Mouse (Mus musculus) liver, postnatal 0 days (tissue): ENCODE data around the gene Cbarp. TPM values are rescaled to one million over a fixed set of nuclear protein-coding genes. Genes with fewer than 3 reads are reported as not detected.

Source experiments
- ATAC-seq: fragments of 200-750 bp; cut with Nextera tagmentation; 2 replicates; pipeline ENCODE4 v1.8.0; 2017; ENCODE audit warnings: mild to moderate bottlenecking, moderate library complexity
- DNase-seq: peaks from one replicate; pipeline ENCODE4 v3.0.0-alpha.2; 2016
- H3K27ac ChIP-seq: fragments of 300-500 bp; sonication (generic); 2 replicates; pipeline ENCODE4 v1.5.1; 2014; ENCODE audit warnings: antibody characterized with exemption, moderate library complexity, mild to moderate bottlenecking, low read depth
- H3K27me3 ChIP-seq: fragments of 300-500 bp; sonication (generic); 2 replicates; pipeline ENCODE4 v1.6.1; 2014; ENCODE audit warnings: low read length, control low read depth, mixed read lengths; ENCODE audit not compliant: insufficient read depth
- H3K36me3 ChIP-seq: fragments of 300-500 bp; sonication (generic); replicated peaks from 2 replicates; pipeline ENCODE4 v1.6.1; 2014; ENCODE audit warnings: mild to moderate bottlenecking, control low read depth, low read length, moderate library complexity, mixed read lengths; ENCODE audit not compliant: insufficient read depth
- H3K4me1 ChIP-seq: fragments of 300-500 bp; sonication (generic); 2 replicates; pipeline ENCODE4 v1.6.1; 2014; ENCODE audit warnings: antibody characterized with exemption, mild to moderate bottlenecking, control low read depth; ENCODE audit not compliant: insufficient read depth
- H3K4me2 ChIP-seq: fragments of 300-500 bp; sonication (generic); 2 replicates; pipeline ENCODE4 v1.6.1; 2014; ENCODE audit warnings: low read depth, mild to moderate bottlenecking, low read length, moderate library complexity, mixed read lengths
- H3K4me3 ChIP-seq: fragments of 300-500 bp; sonication (generic); 2 replicates; pipeline ENCODE4 v1.5.1; 2014; ENCODE audit warnings: low read depth, low read length
- H3K9ac ChIP-seq: fragments of 300-500 bp; sonication (generic); replicated peaks from 2 replicates; pipeline ENCODE4 v1.6.1; 2014; ENCODE audit warnings: mild to moderate bottlenecking, moderate library complexity
- H3K9me3 ChIP-seq: fragments of 300-500 bp; sonication (generic); 2 replicates; pipeline ENCODE4 v1.6.1; 2016; ENCODE audit warnings: mild to moderate bottlenecking, control low read depth, low read length, mixed read lengths
- CTCF ChIP-seq: sonication (generic); IDR thresholded peaks from 2 replicates; pipeline ENCODE4 v1.5.1; 2016; ENCODE audit warnings: antibody characterized with exemption, low read depth
- EP300 ChIP-seq: IDR thresholded peaks from 2 replicates; pipeline ENCODE4 v1.6.1; 2016; ENCODE audit warnings: antibody characterized with exemption, low read depth, mild to moderate bottlenecking
- WGBS: fragments of 180-500 bp; shearing (Covaris S2); extraction: QIAGEN DNeasy Blood & Tissue Kit; methylation state at CpG from one replicate; pipeline ENCODE4 v1.1.7; 2014; ENCODE audit not compliant: insufficient replicate concordance; 5-methylcytosine and 5-hydroxymethylcytosine counted together
- polyA plus RNA-seq: library from polyadenylated mRNA; unstranded; fragments of >200 nt; fragmentation: Nextera tagmentation; extraction: Ambion mirVana; gene quantifications from 2 replicates; pipeline ENCODE4 v1.2.1, GENCODE M21; 2015

Cbarp gene
- polyA plus RNA-seq, 1 experiment from 2014 or later, result 0.18 TPM

DNA sequence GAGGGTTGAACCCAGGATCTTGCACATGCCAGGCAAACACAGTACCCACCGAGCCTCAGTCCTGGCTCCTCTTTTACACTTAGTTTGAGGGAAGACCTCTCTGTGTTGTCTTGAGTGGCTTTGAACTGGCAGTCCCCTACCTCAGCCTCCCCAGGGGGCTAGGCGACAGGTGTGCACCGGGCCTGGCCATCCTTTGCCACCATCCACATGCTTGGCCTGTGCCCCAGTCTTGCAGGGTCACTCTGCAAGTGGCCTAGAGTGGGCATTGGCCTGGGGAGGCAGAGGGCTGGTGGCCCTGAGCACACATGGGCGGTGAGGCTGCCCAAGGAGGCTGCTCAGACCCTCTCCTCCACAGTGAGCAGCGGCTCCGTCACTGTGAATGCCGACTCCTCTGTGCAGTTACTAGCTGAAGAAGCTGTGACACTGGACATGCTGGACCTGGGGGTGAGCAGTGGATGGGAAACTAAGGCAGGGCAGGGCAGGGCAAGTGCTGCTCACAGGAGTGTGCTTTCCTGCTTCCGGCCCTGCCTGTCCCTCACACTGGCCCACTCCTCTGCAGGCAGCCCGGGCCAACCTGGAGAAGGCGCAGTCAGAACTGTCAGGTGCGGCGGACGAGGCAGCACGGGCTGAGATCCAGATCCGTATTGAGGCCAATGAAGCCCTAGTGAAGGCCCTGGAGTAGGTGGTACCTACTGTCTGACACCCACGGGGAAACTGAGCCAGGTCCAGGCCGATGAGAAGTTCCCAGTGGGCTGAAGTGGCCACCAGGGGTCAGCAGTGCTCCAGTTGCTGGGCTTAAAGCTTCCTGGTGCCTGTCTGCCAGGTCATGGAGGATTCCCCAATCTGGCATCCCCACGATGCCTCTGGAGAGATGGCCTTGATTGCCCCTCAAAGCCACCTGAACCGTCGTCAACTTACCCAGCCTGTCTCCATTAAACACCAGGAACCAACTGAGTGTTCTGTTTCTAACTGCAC, 4.5 kb upstream of the Cbarp start:
- Histone ChIP-seq H3K9me3 (no peaks in the 10 kb centered on the region), H3K36me3 (peaks cover 26% of the 10 kb centered on the region), H3K4me2 (peak overlapping the region; percentile 96; the same call in 1 of the 2 replicates), H3K27ac (0 out of 2 replicates have a peak overlapping the region, but pooled peaks have one; percentile 99), H3K4me3 (no peak overlapping the region), H3K27me3 (no peaks in the 10 kb centered on the region), H3K4me1 (peaks cover 50% of the 10 kb centered on the region), H3K9ac (no peak overlapping the region)
- DNase-seq (peak; percentile 83), ATAC-seq (no peak)
- 76% methylated on average over 20 of the region's 20 CpGs for WGBS
- TF ChIP-seq CTCF, result peak; percentile 92
- TF ChIP-seq EP300, result no peak; the same call in 1 of the 2 replicates

DNA sequence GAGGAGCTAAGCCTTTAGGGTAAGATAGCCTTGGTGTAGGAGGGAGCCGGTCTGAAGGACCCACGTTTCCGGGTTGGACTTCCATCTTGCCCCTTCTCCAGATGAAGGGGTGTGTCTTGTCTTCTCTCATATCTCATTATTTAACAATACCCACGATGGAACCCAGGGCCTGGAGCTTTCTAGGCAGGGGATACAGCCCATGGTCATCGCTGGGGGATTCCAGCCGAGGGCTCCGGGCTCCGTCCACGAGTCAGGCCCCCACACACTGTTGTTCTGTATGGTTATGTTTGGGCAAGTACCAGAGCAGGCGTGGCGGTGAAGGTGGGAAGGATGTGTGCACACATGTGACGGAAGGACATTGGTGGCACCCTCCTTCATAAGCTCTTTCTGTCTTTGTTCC, 3.5 kb upstream of the Cbarp start:
- DNase-seq (no peak), ATAC-seq (no peak)
- 88% methylated on average over 12 of the region's 12 CpGs for WGBS
- H3K4me3 ChIP-seq, result no peak overlapping the region
- H3K4me1 ChIP-seq, result peaks cover 56% of the 10 kb centered on the region
- no peak overlapping the region for H3K4me2 ChIP-seq
- no peak overlapping the region for H3K9ac ChIP-seq
- peaks cover 26% of the 10 kb centered on the region for H3K36me3 ChIP-seq
- H3K9me3 ChIP-seq, result no peaks in the 10 kb centered on the region
- no peak overlapping the region for H3K27ac ChIP-seq
- H3K27me3 ChIP-seq, result peaks cover 6% of the 10 kb centered on the region
- no peak for TF ChIP-seq CTCF
- no peak for TF ChIP-seq EP300

DNA sequence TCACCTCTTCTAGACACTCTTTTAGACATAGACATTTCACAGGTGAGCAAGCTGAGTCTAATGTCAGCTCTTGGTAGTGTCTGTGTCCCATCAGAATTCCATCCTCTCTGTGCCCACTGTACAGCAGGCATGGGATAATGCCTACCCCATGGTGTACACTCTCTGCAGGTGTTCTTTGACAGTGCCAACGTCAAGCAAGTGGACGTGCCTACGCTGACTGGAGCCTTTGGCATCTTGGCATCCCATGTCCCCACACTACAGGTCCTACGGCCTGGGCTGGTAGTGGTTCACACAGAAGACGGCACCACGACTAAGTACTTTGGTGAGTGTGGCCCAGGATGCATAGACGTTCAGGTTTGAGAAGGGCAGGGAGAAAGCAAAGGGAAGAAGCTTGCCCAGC, 3.0 kb upstream of the Cbarp start:
- H3K4me1 ChIP-seq, result peaks cover 61% of the 10 kb centered on the region
- WGBS, result 91% methylated on average over 7 of the region's 7 CpGs
- no peaks in the 10 kb centered on the region for H3K9me3 ChIP-seq
- ATAC-seq (no peak), DNase-seq (no peak)
- H3K36me3 ChIP-seq, result peaks cover 26% of the 10 kb centered on the region
- H3K27me3 ChIP-seq, result peaks cover 11% of the 10 kb centered on the region
- H3K4me2 ChIP-seq, result 0 out of 2 replicates have a peak overlapping the region, but pooled peaks have one; percentile 96
- TF ChIP-seq EP300 (no peak), CTCF (no peak)
- no peak overlapping the region for H3K9ac ChIP-seq
- H3K27ac ChIP-seq, result no peak overlapping the region; the same call in 1 of the 2 replicates
- H3K4me3 ChIP-seq, result no peak overlapping the region

DNA sequence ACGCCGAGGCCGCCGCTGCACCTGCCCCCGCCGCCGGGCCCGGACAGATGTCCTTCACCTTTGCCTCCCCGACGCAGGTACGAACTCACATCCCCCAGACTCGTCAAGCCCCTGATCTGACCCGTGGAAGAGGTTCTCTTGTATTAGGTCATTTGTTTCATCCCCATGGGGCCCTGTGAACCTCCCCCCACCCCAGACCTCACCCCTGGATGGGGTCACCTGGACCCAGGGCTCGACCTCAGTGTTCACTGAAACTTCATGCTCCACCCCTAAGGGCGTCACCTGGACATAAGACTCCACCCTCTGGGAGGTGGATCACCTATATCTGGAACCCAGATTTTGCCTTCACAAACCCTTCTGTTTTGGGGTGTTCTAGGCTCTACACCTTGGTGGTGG, 1.9 kb upstream of the Cbarp start:
- ATAC-seq, result peak; percentile 48
- Histone ChIP-seq H3K4me2 (peak overlapping the region; percentile 96), H3K9me3 (no peaks in the 10 kb centered on the region), H3K4me1 (peaks cover 66% of the 10 kb centered on the region), H3K27ac (peak overlapping the region; percentile 97), H3K27me3 (peaks cover 22% of the 10 kb centered on the region), H3K9ac (peak overlapping the region; percentile 86), H3K4me3 (peak overlapping the region; percentile 71), H3K36me3 (peaks cover 26% of the 10 kb centered on the region)
- WGBS, result 3% methylated on average over 15 of the region's 15 CpGs
- TF ChIP-seq EP300, result no peak
- no peak for TF ChIP-seq CTCF
- DNase-seq, result peak; percentile 70

DNA sequence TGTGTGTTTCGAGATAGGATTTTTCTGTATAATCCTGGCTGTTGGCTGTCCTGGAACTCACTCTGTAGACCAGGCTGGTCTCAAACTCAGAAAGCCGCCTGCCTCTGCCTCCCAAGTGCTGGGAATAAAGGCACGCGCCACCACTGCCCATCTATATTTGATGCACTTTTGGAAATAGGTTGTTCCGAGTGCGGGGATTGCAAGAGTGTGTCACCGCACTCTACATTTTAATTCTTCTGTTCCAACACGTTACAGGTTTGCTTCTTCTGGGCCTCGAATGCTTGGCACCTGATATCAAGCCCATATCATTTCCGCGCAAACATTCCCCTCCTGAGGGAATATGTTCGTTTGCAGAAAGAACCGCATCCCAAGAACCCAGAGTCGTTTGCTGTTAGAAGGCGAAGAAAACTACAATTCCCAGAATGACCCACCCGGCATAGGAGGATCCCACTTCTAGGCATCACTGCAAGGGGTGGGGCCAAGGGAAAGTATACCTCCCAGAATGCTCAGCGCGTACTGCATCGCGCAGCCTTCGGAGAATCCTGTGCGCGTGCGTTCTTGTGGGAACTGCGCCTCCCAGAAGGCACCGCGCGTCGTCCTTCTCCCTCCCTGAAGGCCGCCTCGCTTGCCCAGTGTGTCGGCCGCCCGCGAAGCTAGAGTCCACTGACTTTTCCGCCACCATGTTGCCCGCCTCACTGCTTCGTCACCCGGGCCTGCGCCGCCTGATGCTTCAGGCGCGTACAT, 1.3 kb upstream of the Cbarp start:
- H3K36me3 ChIP-seq, result peaks cover 26% of the 10 kb centered on the region
- DNase-seq (peak; percentile 95), ATAC-seq (peak; percentile 85)
- peak overlapping the region; percentile 97 for H3K27ac ChIP-seq
- H3K4me3 ChIP-seq, result peak overlapping the region; percentile 71
- no peaks in the 10 kb centered on the region for H3K9me3 ChIP-seq
- H3K27me3 ChIP-seq, result peaks cover 28% of the 10 kb centered on the region
- H3K4me1 ChIP-seq, result peaks cover 66% of the 10 kb centered on the region
- TF ChIP-seq CTCF (no peak), EP300 (no peak; the same call in 1 of the 2 replicates)
- peak overlapping the region; percentile 96 for H3K4me2 ChIP-seq
- WGBS, result under 1% methylated on average over 43 of the region's 43 CpGs
- peak overlapping the region; percentile 86 for H3K9ac ChIP-seq

DNA sequence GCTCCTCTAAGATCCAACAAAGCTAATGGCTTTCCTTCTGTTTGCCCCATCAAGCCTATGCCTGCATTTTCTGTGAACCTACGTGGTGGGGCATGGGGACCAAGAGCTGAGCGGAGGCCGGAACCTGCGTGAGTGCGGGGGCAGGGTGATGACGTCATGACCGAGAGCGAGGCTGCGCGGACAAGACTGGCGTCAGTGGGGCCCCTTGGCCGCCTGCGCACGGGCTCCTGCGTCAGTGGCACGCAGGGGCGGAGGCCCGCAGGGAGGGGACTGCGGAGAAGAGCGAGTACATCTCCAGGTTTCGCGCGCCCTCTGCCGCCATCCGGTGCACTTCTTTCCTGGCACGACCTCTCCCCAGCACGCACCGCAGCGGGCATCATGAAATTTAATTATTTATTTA, 608 bp upstream of the Cbarp start:
- TF ChIP-seq EP300 (0 out of 2 replicates have a peak, but pooled peaks have one; percentile 36), CTCF (peak; percentile 89)
- H3K4me3 ChIP-seq, result peak overlapping the region; percentile 71
- H3K36me3 ChIP-seq, result peaks cover 26% of the 10 kb centered on the region
- DNase-seq (peak; percentile 94), ATAC-seq (peak; percentile 68)
- peaks cover 35% of the 10 kb centered on the region for H3K27me3 ChIP-seq
- WGBS, result 0% methylated on average over 29 of the region's 29 CpGs
- peaks cover 65% of the 10 kb centered on the region for H3K4me1 ChIP-seq
- peak overlapping the region; percentile 97 for H3K27ac ChIP-seq
- H3K4me2 ChIP-seq, result peak overlapping the region; percentile 96
- H3K9me3 ChIP-seq, result no peaks in the 10 kb centered on the region
- H3K9ac ChIP-seq, result peak overlapping the region; percentile 33
